Mouse (Mus musculus) liver, embryonic 11.5 days (tissue): Measurements from ENCODE around the gene Spata2l. TPM values are rescaled to one million over a fixed set of nuclear protein-coding genes. Genes with fewer than 3 reads are reported as not detected.
"Not testable (repeated sequence)": the region's sequence is repeated elsewhere in the genome, so short reads cannot be mapped to it uniquely, and the experiment has no call there.

Experiments
- ATAC-seq: fragments of 200-750 bp; cut with Nextera tagmentation; replicated peaks from 2 replicates; pipeline ENCODE4 v1.8.0; 2017; ENCODE audit warnings: moderate number of reproducible peaks, mild to moderate bottlenecking, moderate TSS enrichment, moderate library complexity; ENCODE audit not compliant: low FRiP score
- DNase-seq: peaks from one replicate; pipeline ENCODE4 v3.0.0-alpha.2; 2017; ENCODE audit warnings: low spot score
- H3K27ac ChIP-seq: fragments of 300-500 bp; sonication (generic); 2 replicates; pipeline ENCODE4 v1.5.1; 2014; ENCODE audit warnings: mild to moderate bottlenecking, low read depth, low read length, control low read depth
- H3K27me3 ChIP-seq: fragments of 300-500 bp; sonication (generic); replicated peaks from 2 replicates; pipeline ENCODE4 v1.6.1; 2014; ENCODE audit warnings: low read length, mixed read lengths; ENCODE audit not compliant: control insufficient read depth, insufficient read depth
- H3K36me3 ChIP-seq: fragments of 300-500 bp; sonication (generic); 2 replicates; pipeline ENCODE4 v1.6.1; 2014; ENCODE audit warnings: mild to moderate bottlenecking, low read length, moderate library complexity, mixed read lengths; ENCODE audit not compliant: control insufficient read depth, insufficient read depth
- H3K4me1 ChIP-seq: fragments of 300-500 bp; sonication (generic); replicated peaks from 2 replicates; pipeline ENCODE4 v1.6.1; 2014; ENCODE audit warnings: low read length, mixed read lengths; ENCODE audit not compliant: control insufficient read depth, insufficient read depth
- H3K4me2 ChIP-seq: fragments of 300-500 bp; sonication (generic); 2 replicates; pipeline ENCODE4 v1.6.1; 2014; ENCODE audit warnings: mild to moderate bottlenecking, control low read depth, moderate library complexity
- H3K4me3 ChIP-seq: fragments of 300-500 bp; sonication (generic); 2 replicates; pipeline ENCODE4 v1.5.1; 2014; ENCODE audit warnings: low read depth, low read length, control low read depth
- H3K9ac ChIP-seq: fragments of 300-500 bp; sonication (generic); 2 replicates; pipeline ENCODE4 v1.6.1; 2014; ENCODE audit warnings: low read depth, low read length, control low read depth
- H3K9me3 ChIP-seq: fragments of 300-500 bp; sonication (generic); 2 replicates; pipeline ENCODE4 v1.6.1; 2016; ENCODE audit warnings: low read length, inconsistent platforms, mixed read lengths; ENCODE audit not compliant: control insufficient read depth
- WGBS: fragments of 180-500 bp; shearing (Covaris S2); extraction: QIAGEN DNeasy Blood & Tissue Kit; methylation state at CpG from one replicate; pipeline ENCODE4 v1.1.7; 2014; 5-methylcytosine and 5-hydroxymethylcytosine counted together
- polyA plus RNA-seq: library from polyadenylated mRNA; unstranded; fragments of >200 nt; fragmentation: Nextera tagmentation; extraction: Ambion mirVana; gene quantifications from 2 replicates; pipeline ENCODE4 v1.2.1, GENCODE M21; 2014

Gene Spata2l
- polyA plus RNA-seq, 1 experiment from 2014 or later: 2.2 TPM

GRCm38 (mm10) chr8:123199864-123200263 lies 36.2 kb downstream of the Spata2l start:
- 0 out of 2 replicates have a peak, but pooled peaks cover 4% of the 10 kb centered on the region for H3K27me3 ChIP-seq
- H3K4me3 ChIP-seq: no peak overlapping the region
- no peak overlapping the region for H3K4me2 ChIP-seq
- no peaks in the 10 kb centered on the region for H3K4me1 ChIP-seq
- no peaks in the 10 kb centered on the region for H3K9me3 ChIP-seq
- 66% methylated on average over 14 of the region's 14 CpGs for WGBS
- H3K27ac ChIP-seq: no peak overlapping the region
- DNase-seq (no peak), ATAC-seq (no peak)
- no peaks in the 10 kb centered on the region for H3K36me3 ChIP-seq
- H3K9ac ChIP-seq: no peak overlapping the region

DNA sequence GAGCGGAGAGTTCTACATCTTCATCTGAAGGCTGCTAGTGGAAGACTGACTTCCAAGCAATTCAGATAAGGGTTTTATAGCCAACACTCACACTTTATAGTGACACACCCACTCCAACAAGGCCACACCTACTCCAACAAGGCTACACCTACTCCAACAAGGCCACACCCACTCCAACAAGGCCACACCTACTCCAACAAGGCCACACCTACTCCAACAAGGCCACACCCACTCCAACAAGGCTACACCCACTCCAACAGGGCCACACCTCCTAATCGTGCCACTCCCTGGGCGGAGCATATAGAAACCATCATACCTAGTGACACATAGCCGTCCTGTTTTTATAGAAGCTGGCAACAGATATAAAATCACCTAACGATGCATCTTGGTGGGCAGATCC lies 39.0 kb downstream of the Spata2l start:
- not testable (repeated sequence) for H3K4me3 ChIP-seq, H3K9ac ChIP-seq, H3K27me3 ChIP-seq, H3K9me3 ChIP-seq, H3K36me3 ChIP-seq, H3K4me1 ChIP-seq, DNase-seq, H3K4me2 ChIP-seq, H3K27ac ChIP-seq
- peak; percentile 74 for ATAC-seq
- WGBS: 63% methylated on average over 5 of the region's 5 CpGs

DNA sequence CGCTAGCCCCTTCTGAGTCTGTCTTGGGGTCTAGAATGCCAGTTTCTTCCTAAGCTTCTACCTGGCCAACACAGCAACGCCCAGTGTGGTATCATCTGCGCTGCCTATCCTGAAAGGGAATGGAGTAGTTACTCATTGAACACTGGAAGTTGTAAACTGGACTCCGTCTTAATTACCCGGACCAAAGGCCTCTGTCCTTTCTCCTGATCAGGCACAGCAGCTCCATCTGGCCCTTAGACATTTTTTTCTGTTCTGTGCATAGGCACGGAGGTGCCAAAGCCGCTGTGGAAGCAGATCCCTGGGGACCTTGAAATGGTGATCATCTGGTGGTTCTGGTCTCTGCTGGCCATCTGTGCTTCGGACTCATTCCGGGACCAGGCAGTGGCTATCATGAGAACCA lies 42.3 kb downstream of the Spata2l start:
- no peaks in the 10 kb centered on the region for H3K36me3 ChIP-seq
- no peak overlapping the region for H3K27ac ChIP-seq
- no peak for ATAC-seq
- H3K4me3 ChIP-seq: no peak overlapping the region
- H3K9ac ChIP-seq: no peak overlapping the region
- WGBS: 88% methylated on average over 9 of the region's 9 CpGs
- peaks cover 5% of the 10 kb centered on the region for H3K4me1 ChIP-seq
- DNase-seq: no peak
- no peaks in the 10 kb centered on the region for H3K9me3 ChIP-seq
- no peak overlapping the region for H3K4me2 ChIP-seq
- H3K27me3 ChIP-seq: no peaks in the 10 kb centered on the region

GRCm38 (mm10) chr8:123191908-123192307 lies 44.1 kb downstream of the Spata2l start:
- DNase-seq: no peak
- H3K4me3 ChIP-seq: no peak overlapping the region

DNA sequence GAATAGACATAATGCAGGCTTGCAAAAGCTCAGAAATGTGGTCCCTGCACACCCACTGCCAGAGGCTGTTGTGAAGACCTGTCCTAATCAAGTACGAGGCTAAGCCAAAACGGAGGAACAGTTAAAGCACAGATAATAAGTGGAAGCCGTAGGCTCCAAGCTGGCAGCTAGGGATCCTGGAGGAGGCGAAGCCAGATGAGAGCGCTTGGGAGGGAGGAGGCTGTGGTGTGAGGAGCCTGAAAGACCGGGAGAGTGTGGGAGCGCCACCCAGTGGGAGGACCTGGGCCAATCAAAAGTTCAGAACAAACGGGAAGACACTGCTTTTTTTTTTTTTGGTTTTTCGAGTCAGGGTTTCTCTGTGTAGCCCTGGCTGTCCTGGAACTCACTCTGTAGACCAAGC lies 45.4 kb downstream of the Spata2l start:
- Histone ChIP-seq H3K4me2 (peak overlapping the region; percentile 39), H3K4me3 (no peak overlapping the region), H3K9ac (no peak overlapping the region), H3K9me3 (no peaks in the 10 kb centered on the region), H3K27ac (no peak overlapping the region), H3K27me3 (no peaks in the 10 kb centered on the region), H3K36me3 (no peaks in the 10 kb centered on the region), H3K4me1 (peaks cover 13% of the 10 kb centered on the region)
- WGBS: 3% methylated on average over 9 of the region's 9 CpGs
- ATAC-seq (peak; percentile 68), DNase-seq (peak; percentile 72)

More at GRCm38 (mm10) chr8:123191908-123192307, 44.1 kb downstream of the Spata2l start:
- Histone ChIP-seq H3K36me3 (no peaks in the 10 kb centered on the region), H3K4me2 (no peak overlapping the region), H3K27me3 (no peaks in the 10 kb centered on the region), H3K9ac (no peak overlapping the region), H3K4me1 (peaks cover 11% of the 10 kb centered on the region), H3K27ac (no peak overlapping the region), H3K9me3 (no peaks in the 10 kb centered on the region)
- ATAC-seq: no peak
- 57% methylated on average over 8 of the region's 8 CpGs for WGBS

DNA sequence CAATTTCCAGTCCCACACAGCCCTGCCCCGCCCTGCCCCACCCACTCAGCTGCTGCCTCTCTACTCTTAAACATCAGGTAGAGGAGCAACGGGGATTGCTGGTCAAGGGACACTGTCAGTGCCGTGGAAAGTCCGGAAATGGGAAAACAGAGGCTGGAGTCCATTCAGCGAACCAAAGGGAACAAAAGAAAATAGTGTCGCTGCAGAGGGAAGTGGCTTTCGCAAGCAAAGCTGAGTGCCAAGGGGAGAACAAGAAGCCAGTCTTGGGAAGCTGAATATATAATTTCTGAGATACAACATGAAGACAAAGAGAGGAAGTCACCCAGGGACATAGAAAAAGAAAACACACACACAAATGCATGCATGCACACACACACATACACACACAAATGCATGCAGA lies 47.2 kb downstream of the Spata2l start:
- no peak overlapping the region for H3K9ac ChIP-seq
- no peaks in the 10 kb centered on the region for H3K36me3 ChIP-seq
- no peaks in the 10 kb centered on the region for H3K9me3 ChIP-seq
- no peak for ATAC-seq
- 65% methylated on average over 7 of the region's 7 CpGs for WGBS
- H3K27me3 ChIP-seq: 0 out of 2 replicates have a peak, but pooled peaks cover 4% of the 10 kb centered on the region
- H3K4me3 ChIP-seq: no peak overlapping the region
- no peak overlapping the region for H3K4me2 ChIP-seq
- no peak overlapping the region for H3K27ac ChIP-seq
- no peak for DNase-seq
- H3K4me1 ChIP-seq: peaks cover 13% of the 10 kb centered on the region

GRCm38 (mm10) chr8:123188006-123188405 lies 48.0 kb downstream of the Spata2l start:
- no peak overlapping the region for H3K4me3 ChIP-seq
- H3K4me2 ChIP-seq: no peak overlapping the region
- peaks cover 13% of the 10 kb centered on the region for H3K4me1 ChIP-seq
- H3K9me3 ChIP-seq: no peaks in the 10 kb centered on the region
- no peak overlapping the region for H3K27ac ChIP-seq
- no peaks in the 10 kb centered on the region for H3K36me3 ChIP-seq
- DNase-seq (no peak), ATAC-seq (no peak)
- H3K9ac ChIP-seq: no peak overlapping the region
- 0 out of 2 replicates have a peak, but pooled peaks cover 6% of the 10 kb centered on the region for H3K27me3 ChIP-seq
- 78% methylated on average over 2 of the region's 2 CpGs for WGBS

DNA sequence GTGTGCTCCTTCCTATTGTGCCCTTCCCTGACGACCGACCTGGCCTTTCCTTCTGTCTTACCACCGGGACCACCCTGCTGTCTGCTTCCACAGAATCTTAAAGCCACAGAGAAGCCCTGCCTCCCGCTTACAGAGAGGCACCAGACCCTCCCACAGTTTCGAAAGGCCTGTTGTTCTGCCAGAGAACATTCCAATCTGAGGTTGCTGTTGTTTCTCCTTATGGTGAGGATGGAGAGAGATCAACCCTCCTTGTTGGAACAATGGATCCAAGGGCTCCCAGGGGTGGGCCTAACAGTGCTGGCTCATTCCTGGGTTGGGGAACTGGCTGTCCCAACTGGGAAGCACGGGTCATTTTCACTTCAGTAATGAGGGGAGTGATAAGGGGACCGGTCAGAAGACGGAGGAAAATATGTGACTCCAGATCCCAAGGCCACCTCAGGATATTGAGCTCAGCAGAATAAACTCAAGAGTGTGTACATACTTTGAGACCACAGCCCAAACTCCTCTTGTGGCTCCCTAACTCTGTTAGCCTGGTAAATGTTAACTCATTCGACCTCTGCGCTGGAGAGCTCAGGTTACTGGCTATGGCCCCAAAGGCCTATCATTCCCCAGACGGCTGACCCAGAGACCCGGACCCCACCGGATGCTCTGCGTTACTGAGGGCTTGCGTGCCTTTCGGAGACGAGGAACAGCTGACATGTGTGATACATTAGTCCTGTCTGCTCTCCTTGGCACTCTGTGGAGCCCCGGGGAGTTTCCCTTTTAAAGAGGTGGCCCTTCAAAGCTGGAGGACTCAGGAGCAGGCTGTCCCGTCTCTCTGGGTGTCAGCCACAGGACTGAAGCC lies 50.2 kb downstream of the Spata2l start, which contains the start of gene Dpep1:
Gene Dpep1 (plus strand): TSS at position 677 of the 844 bp plus-strand sequence.
- WGBS: 38% methylated on average over 19 of the region's 19 CpGs

GRCm38 (mm10) chr8:123181391-123181790 lies 54.6 kb downstream of the Spata2l start:
- Histone ChIP-seq H3K27me3 (0 out of 2 replicates have a peak, but pooled peaks cover 6% of the 10 kb centered on the region), H3K27ac (no peak overlapping the region), H3K36me3 (no peaks in the 10 kb centered on the region), H3K4me3 (no peak overlapping the region), H3K4me1 (peaks cover 2% of the 10 kb centered on the region; the same call in 1 of the 2 replicates), H3K9me3 (peaks cover 4% of the 10 kb centered on the region), H3K9ac (no peak overlapping the region), H3K4me2 (no peak overlapping the region)
- ATAC-seq: no peak
- 65% methylated on average over 3 of the region's 3 CpGs for WGBS
- DNase-seq: no peak

More for the DNA sequence above, 50.2 kb downstream of the Spata2l start, which contains the start of gene Dpep1:
- Histone ChIP-seq H3K9me3 (no peaks in the 10 kb centered on the region), H3K4me1 (peaks cover 10% of the 10 kb centered on the region; the same call in 1 of the 2 replicates), H3K9ac (no peak within 1 kb of the TSS), H3K4me3 (no peak within 1 kb of the TSS), H3K4me2 (no peak within 1 kb of the TSS), H3K27me3 (0 out of 2 replicates have a peak, but pooled peaks cover 6% of the 10 kb centered on the region), H3K27ac (no peak within 1 kb of the TSS), H3K36me3 (no peaks in the 10 kb centered on the region)
- ATAC-seq (no peak), DNase-seq (no peak)
